Mouse (Mus musculus) MEL (cell line): ENCODE measurements around the gene Rapgef2. TPM values are rescaled to one million over a fixed set of nuclear protein-coding genes. Genes with fewer than 3 reads are reported as not detected.

Experiments used
- DNase-seq: peaks from one replicate; pipeline ENCODE4 v3.0.0; 2011; ENCODE audit warnings: low read depth, low spot score
- H3K27ac ChIP-seq: 2 replicates; pipeline ENCODE4 v1.5.1; 2012; ENCODE audit warnings: low read depth, mild to moderate bottlenecking, control low read depth, low read length, moderate library complexity; ENCODE audit not compliant: control insufficient read depth
- H3K27me3 ChIP-seq, 2 experiments: fragments of 150-350 bp in 1 of 2; sonication (generic) in 1 of 2; 2 replicates each; pipeline ENCODE4 v1.6.1; 2012; ENCODE audit warnings: low read length in 2 of 2, mild to moderate bottlenecking in 2 of 2, improper control_type of control experiment in 1 of 2, moderate library complexity in 1 of 2; ENCODE audit not compliant: insufficient read depth in 2 of 2, control insufficient read depth in 1 of 2
- H3K36me3 ChIP-seq, 2 experiments: 2 replicates each; pipeline ENCODE4 v1.6.1; 2012 to 2014; ENCODE audit warnings: low read length in 2 of 2, improper control_type of control experiment in 1 of 2, inconsistent platforms in 1 of 2, mild to moderate bottlenecking in 1 of 2; ENCODE audit not compliant: insufficient read depth in 2 of 2, control insufficient read depth in 1 of 2
- H3K4me1 ChIP-seq, 2 experiments: fragments of 150-350 bp in 1 of 2; sonication (generic) in 1 of 2; 2 replicates each; pipeline ENCODE4 v1.6.1; 2012; ENCODE audit warnings: low read length in 2 of 2, improper control_type of control experiment in 1 of 2, mild to moderate bottlenecking in 1 of 2; ENCODE audit not compliant: insufficient read depth in 2 of 2, control insufficient read depth in 1 of 2
- H3K4me3 ChIP-seq, 2 experiments: fragments of 150-350 bp in 1 of 2; sonication (generic) in 1 of 2; 2 replicates each; pipeline ENCODE4 v1.5.1; 2012; ENCODE audit warnings: low read depth in 2 of 2, low read length in 2 of 2, mild to moderate bottlenecking in 2 of 2, moderate library complexity in 2 of 2, control low read depth in 1 of 2, improper control_type of control experiment in 1 of 2; ENCODE audit not compliant: control insufficient read depth in 1 of 2, insufficient read depth in 1 of 2
- H3K79me2 ChIP-seq: 2 replicates; pipeline ENCODE4 v1.6.1; 2012; ENCODE audit warnings: mild to moderate bottlenecking, low read length, moderate library complexity; ENCODE audit not compliant: control insufficient read depth, poor library complexity, insufficient read depth
- H3K9ac ChIP-seq: 2 replicates; pipeline ENCODE4 v1.6.1; 2012; ENCODE audit warnings: low read depth, mild to moderate bottlenecking, control low read depth, low read length, moderate library complexity; ENCODE audit not compliant: control insufficient read depth, poor library complexity, severe bottlenecking
- H3K9me3 ChIP-seq: fragments of 150-350 bp; sonication (generic); replicated peaks from 2 replicates; pipeline ENCODE4 v1.6.1; 2012; ENCODE audit warnings: mild to moderate bottlenecking, low read length, improper control_type of control experiment, moderate library complexity; ENCODE audit not compliant: insufficient read depth
- CHD1 ChIP-seq: IDR thresholded peaks from 2 replicates; pipeline ENCODE4 v1.6.1; 2012; ENCODE audit warnings: low read depth, mild to moderate bottlenecking, inconsistent platforms, low read length, improper control_type of control experiment
- CTCF ChIP-seq, 3 experiments: IDR thresholded peaks in 2 of 3; conservative IDR thresholded peaks in 1 of 3; 2 replicates each; pipeline ENCODE4 v1.5.1; 2011 to 2012; ENCODE audit warnings: low read length in 3 of 3, low read depth in 2 of 3, mild to moderate bottlenecking in 2 of 3, improper control_type of control experiment in 1 of 3, inconsistent platforms in 1 of 3, mixed read lengths in 1 of 3, moderate library complexity in 1 of 3; ENCODE audit not compliant: control insufficient read depth in 1 of 3, insufficient read depth in 1 of 3, poor library complexity in 1 of 3, severe bottlenecking in 1 of 3
- E2F4 ChIP-seq: IDR thresholded peaks from 2 replicates; pipeline ENCODE4 v1.6.1; 2011; ENCODE audit warnings: low read depth, low read length, improper control_type of control experiment, borderline replicate concordance
- ELF1 ChIP-seq: IDR thresholded peaks from 2 replicates; pipeline ENCODE4 v1.6.1; 2014; ENCODE audit warnings: low read depth, mild to moderate bottlenecking, inconsistent platforms, low read length, improper control_type of control experiment, moderate library complexity
- EP300 ChIP-seq, 2 experiments: IDR thresholded peaks; 2 replicates each; pipeline ENCODE4 v1.6.1; 2011; ENCODE audit warnings: improper control_type of control experiment in 2 of 2, low read length in 2 of 2, low read depth in 1 of 2, mild to moderate bottlenecking in 1 of 2
- GABPA ChIP-seq: IDR thresholded peaks from 2 replicates; pipeline ENCODE4 v1.6.1; 2012; ENCODE audit warnings: low read depth, mild to moderate bottlenecking, inconsistent platforms, low read length, improper control_type of control experiment, moderate library complexity
- GATA1 ChIP-seq: IDR thresholded peaks from 2 replicates; pipeline ENCODE4 v1.6.1; 2011; ENCODE audit warnings: low read depth, low read length, improper control_type of control experiment
- KAT2A ChIP-seq: conservative IDR thresholded peaks from 2 replicates; pipeline ENCODE4 v1.6.1; 2012; ENCODE audit warnings: low read depth, low read length, improper control_type of control experiment, inconsistent platforms
- MAFK ChIP-seq: IDR thresholded peaks from 2 replicates; pipeline ENCODE4 v1.6.1; 2011; ENCODE audit warnings: low read depth, mild to moderate bottlenecking, low read length, improper control_type of control experiment, borderline replicate concordance
- MAX ChIP-seq: IDR thresholded peaks from 2 replicates; pipeline ENCODE4 v1.6.1; 2011; ENCODE audit warnings: low read length, improper control_type of control experiment
- MAZ ChIP-seq: IDR thresholded peaks from 2 replicates; pipeline ENCODE4 v1.6.1; 2012; ENCODE audit warnings: low read depth, mild to moderate bottlenecking, inconsistent platforms, low read length, improper control_type of control experiment
- MXI1 ChIP-seq: IDR thresholded peaks from 2 replicates; pipeline ENCODE4 v1.6.1; 2011; ENCODE audit warnings: mild to moderate bottlenecking, low read depth, low read length, improper control_type of control experiment
- NELFE ChIP-seq: IDR thresholded peaks from 2 replicates; pipeline ENCODE4 v1.6.1; 2011; ENCODE audit warnings: low read depth, low read length, improper control_type of control experiment
- RCOR1 ChIP-seq: IDR thresholded peaks from 2 replicates; pipeline ENCODE4 v1.6.1; 2012; ENCODE audit warnings: low read depth, mild to moderate bottlenecking, inconsistent platforms, low read length, improper control_type of control experiment
- SMC3 ChIP-seq: IDR thresholded peaks from 2 replicates; pipeline ENCODE4 v1.6.1; 2011; ENCODE audit warnings: low read depth, low read length, improper control_type of control experiment
- TAL1 ChIP-seq: IDR thresholded peaks from 2 replicates; pipeline ENCODE4 v1.6.1; 2012; ENCODE audit warnings: mild to moderate bottlenecking, inconsistent platforms, low read length, moderate library complexity, mixed read lengths
- TCF12 ChIP-seq: IDR thresholded peaks from 2 replicates; pipeline ENCODE4 v1.6.1; 2014; ENCODE audit warnings: low read depth, mild to moderate bottlenecking, inconsistent platforms, low read length, improper control_type of control experiment, moderate library complexity
- UBTF ChIP-seq: IDR thresholded peaks from 2 replicates; pipeline ENCODE4 v1.6.1; 2012; ENCODE audit warnings: low read depth, mild to moderate bottlenecking, inconsistent platforms, low read length, improper control_type of control experiment, moderate library complexity, borderline replicate concordance; ENCODE audit not compliant: insufficient read depth
- USF2 ChIP-seq, 2 experiments: IDR thresholded peaks; 2 replicates each; pipeline ENCODE4 v1.6.1; 2011 to 2012; ENCODE audit warnings: improper control_type of control experiment in 2 of 2, low read length in 2 of 2, borderline replicate concordance in 1 of 2, inconsistent platforms in 1 of 2, low read depth in 1 of 2, mild to moderate bottlenecking in 1 of 2; ENCODE audit not compliant: insufficient read depth in 1 of 2
- ZKSCAN1 ChIP-seq: IDR thresholded peaks from 2 replicates; pipeline ENCODE4 v1.6.1; 2012; ENCODE audit warnings: low read depth, mild to moderate bottlenecking, inconsistent platforms, low read length, improper control_type of control experiment, moderate library complexity
- ZNF384 ChIP-seq: IDR thresholded peaks from 2 replicates; pipeline ENCODE4 v1.6.1; 2012; ENCODE audit warnings: low read depth, mild to moderate bottlenecking, inconsistent platforms, low read length, improper control_type of control experiment
- polyA plus RNA-seq, 2 experiments: library from polyadenylated mRNA; stranded (reverse) in 1 of 2; unstranded in 1 of 2; fragments of >175 nt in 1 of 2; fragments of >200 nt in 1 of 2; gene quantifications; 2 replicates each; pipeline versions ENCODE4 v1.2.1 to v1.2.4; 2012; ENCODE audit warnings: low replicate concordance in 2 of 2, low read depth in 1 of 2; ENCODE audit not compliant: insufficient read length in 2 of 2, insufficient read depth in 1 of 2, missing spikeins in 1 of 2
- total RNA-seq: library from RNA; depleted of rRNA; stranded (reverse); fragments of 300-350 nt; gene quantifications from 2 replicates; pipeline ENCODE4 v1.2.3, GENCODE M21; 2012

Gene Rapgef2
- total and polyA plus RNA-seq, 3 experiments = 4.2 to 4.6 TPM; not detected in 1

- Histone ChIP-seq H3K36me3 (peaks cover 0 to 7% of the 10 kb centered on the region in 2 experiments; a peak in 3 of 4 replicates), H3K4me1 (peaks cover 0 to 6% of the 10 kb centered on the region in 2 experiments; a peak in 2 of 4 replicates), H3K79me2 (no peaks in the 10 kb centered on the region), H3K9me3 (no peaks in the 10 kb centered on the region), H3K4me3 (no peak overlapping the region), H3K27me3 (no peaks in the 10 kb centered on the region), H3K9ac (no peak overlapping the region), H3K27ac (no peak overlapping the region)
- no peak for DNase-seq
- TF ChIP-seq MAFK = no peak
- TF ChIP-seq KAT2A = no peak
- no peak for TF ChIP-seq CHD1
- no peak for TF ChIP-seq SMC3
- TF ChIP-seq GABPA = no peak
- no peak for TF ChIP-seq MXI1
- TF ChIP-seq ELF1 = no peak
- no peak for TF ChIP-seq ZNF384
- no peak for TF ChIP-seq MAX
- no peak for TF ChIP-seq E2F4
- no peak for TF ChIP-seq NELFE
- no peak for TF ChIP-seq TCF12
- TF ChIP-seq ZKSCAN1 = no peak
- no peak for TF ChIP-seq TAL1
- TF ChIP-seq MAZ = no peak
- TF ChIP-seq RCOR1 = no peak
- TF ChIP-seq UBTF = no peak
- TF ChIP-seq USF2 (IDR thresholded peaks at IDR 0.05; ENCODE audit: borderline replicate concordance in 1 of 2, insufficient read depth in 1 of 2, low read depth in 1 of 2, low read length in 2 of 2) = no peak
- no peak for TF ChIP-seq CTCF (IDR thresholded peaks at IDR 0.05 in 2 of 3, conservative IDR thresholded peaks at IDR 0.05 in 1 of 3; ENCODE audit: control insufficient read depth in 1 of 3, insufficient read depth in 1 of 3, low read depth in 2 of 3, low read length in 3 of 3, poor library complexity in 1 of 3, severe bottlenecking in 1 of 3)
- no peak for TF ChIP-seq EP300 (IDR thresholded peaks at IDR 0.05; ENCODE audit: low read depth in 1 of 2, low read length in 2 of 2)
These were observed 207.2 kb downstream of the Rapgef2 start for GRCm38 (mm10) chr3:79079076-79079475.

GRCm38 (mm10) chr3:79074970-79075369, 211.3 kb downstream of the Rapgef2 start:
- Histone ChIP-seq H3K9ac (no peak overlapping the region), H3K4me1 (peaks cover 5 to 19% of the 10 kb centered on the region in 2 experiments), H3K9me3 (no peaks in the 10 kb centered on the region), H3K4me3 (no peak overlapping the region), H3K27me3 (no peaks in the 10 kb centered on the region), H3K79me2 (no peaks in the 10 kb centered on the region), H3K27ac (no peak overlapping the region; the same call in 1 of the 2 replicates), H3K36me3 (peaks cover 0 to 20% of the 10 kb centered on the region in 2 experiments; a peak in 3 of 4 replicates)
- peak; percentile 8 for DNase-seq
- no peak for TF ChIP-seq GATA1
- no peak for TF ChIP-seq KAT2A
- TF ChIP-seq ZKSCAN1 = no peak
- no peak for TF ChIP-seq CHD1
